Mouse (Mus musculus) right cerebral cortex, postnatal 4 days (tissue): ENCODE measurements at regions not wholly inside any gene's neighbourhood (a gene's known extent, or its start where the extent isn't known, plus 50 kb on each side); places are given as distances from the start of the nearest gene placed in this dataset.

ENCODE experiments used
- DNase-seq: peaks from one replicate; pipeline ENCODE4 v3.0.0-alpha.2; 2022

DNA sequence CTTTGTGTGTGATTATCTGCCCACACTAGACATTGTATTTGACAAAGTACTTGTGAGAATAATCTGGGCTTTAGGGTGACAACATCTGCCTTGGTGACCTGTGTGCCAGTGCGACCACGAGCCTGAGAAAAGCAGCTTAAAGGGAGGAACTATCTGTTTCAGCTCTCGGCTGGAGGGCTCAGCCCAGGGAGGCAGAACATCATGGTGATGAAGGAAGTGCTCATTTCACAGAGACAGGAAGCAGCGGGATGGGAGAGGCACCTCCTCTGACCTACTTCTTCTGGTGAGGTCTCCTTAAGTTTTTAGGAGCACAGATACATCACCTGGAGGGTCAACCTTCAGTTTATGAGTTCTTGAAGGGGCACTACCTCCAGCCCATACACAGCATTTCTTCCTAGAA is 89.8 kb downstream of the Kif26a start:
- DNase-seq = no peak

DNA sequence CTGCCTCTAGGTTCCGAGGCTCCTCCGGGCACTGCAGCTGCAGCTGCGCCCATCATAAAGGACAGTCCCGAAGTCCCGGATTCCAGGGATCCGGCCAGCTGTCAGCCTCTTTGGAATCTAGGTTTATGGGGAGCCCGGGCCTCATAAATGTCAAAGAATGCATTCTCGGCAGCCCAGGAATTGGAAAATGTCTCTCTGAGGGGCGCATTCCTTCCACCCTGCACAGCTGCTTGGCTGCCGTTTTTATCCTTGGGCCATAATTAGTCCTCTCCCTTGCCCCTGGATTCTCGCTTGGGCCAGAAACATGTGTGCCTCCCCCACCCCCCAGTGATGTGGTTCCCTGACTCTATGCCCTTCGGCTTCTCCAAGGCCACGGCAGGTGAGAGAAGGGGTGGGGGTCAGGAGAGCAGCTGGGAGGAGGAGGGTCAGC is 91.1 kb downstream of the Kif26a start:
- DNase-seq = no peak

DNA sequence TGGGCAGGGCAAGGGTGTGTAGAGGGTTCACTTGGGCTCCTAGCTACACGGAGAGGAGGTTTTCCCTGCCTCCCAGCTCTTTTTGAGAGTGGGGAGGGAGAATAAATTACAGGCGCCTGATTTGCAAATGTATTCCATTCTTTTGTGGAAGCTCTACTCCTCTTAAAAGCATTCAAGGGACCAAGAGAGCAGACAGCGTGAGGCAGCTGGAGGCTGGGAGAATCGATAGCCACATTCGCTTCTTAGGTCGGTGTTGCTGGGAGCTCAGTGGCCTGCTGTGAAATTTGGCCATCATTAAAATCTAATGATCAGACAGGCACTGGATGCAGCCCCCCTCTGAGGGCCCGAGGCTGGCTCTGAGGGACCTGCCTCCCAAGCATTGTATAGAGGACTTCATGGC is 92.8 kb downstream of the Kif26a start:
- DNase-seq = no peak

DNA sequence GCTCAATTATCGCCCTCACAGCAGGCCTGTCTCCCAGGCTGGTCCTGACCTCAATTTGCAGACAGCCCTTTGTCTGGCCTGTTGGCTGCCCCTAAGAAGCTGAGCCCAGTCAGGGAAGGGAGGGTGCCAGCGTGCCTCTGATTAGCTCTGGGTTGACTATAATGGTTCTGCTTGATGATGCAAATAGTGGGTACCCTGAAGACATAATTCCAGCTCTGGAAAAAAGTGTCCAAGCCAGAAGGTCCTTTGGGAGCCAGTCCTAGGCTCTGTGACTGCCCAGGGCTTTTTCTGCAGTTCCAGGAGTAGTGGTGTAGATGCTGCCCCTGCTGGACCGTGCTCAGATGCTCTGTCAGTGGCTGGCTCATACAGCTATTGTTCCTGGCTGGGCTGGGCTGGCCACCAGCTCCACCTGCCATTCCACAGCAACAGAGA is 95.7 kb downstream of the Kif26a start:
- no peak for DNase-seq

DNA sequence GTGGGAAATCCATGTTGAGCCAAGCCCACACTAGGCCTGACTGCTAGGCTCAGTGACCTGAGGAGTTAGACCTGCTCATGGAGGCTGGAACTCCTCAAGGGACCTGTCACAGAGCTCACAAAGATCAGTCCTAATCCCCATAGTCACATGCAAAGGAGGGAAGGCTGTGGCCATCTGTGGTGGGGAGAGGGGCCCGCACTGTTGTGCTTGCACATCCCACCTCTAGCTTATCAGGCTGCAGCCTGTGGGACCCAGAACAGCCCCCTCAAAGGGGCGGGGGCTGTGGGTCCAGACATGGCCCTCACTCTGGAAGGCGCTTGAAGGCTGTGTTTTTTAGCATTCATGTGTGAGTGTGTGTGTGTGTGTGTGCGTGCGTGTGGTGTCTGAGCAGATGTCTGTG is 97.2 kb downstream of the Kif26a start:
- DNase-seq = no peak

DNA sequence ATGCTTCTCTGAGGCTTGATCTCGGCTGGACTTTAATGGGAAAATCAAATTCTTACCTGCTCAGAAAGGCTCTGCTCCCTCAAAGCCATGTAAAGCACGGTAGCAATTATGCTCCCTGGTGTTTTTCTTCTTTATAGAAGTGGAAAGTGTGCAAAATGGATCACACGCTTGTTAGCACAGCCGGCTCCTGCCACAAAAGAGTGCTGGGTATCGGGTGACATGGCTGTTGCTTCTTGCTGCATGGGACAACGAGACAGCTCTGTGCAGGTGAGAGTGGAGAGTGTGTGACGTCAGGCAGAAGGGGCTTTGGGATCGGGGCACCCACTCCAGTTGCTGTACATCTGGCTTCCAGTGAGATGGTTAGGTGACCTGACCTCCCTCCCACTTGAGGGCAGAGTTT is 104.9 kb downstream of the Kif26a start:
- DNase-seq = no peak

DNA sequence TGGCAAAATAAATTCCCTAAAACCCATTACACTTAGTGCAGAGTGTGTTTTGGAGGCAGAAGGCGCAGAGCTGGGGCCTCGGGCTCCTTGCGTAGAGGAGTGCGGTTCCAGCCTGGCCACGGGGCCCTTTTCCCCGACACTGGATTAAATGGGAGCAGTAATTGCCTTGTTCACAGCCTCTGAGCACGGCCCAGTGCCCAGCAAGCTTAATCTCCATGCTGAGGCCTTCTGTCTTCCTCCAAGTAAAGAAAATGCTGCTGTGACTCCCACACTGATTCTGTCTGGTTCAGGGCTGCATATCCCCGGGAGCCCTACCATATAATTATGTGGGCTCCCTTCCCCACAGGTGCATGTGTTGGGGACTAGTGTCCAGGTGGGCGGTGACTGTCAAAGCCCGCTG is 107.5 kb downstream of the Kif26a start:
- no peak for DNase-seq

DNA sequence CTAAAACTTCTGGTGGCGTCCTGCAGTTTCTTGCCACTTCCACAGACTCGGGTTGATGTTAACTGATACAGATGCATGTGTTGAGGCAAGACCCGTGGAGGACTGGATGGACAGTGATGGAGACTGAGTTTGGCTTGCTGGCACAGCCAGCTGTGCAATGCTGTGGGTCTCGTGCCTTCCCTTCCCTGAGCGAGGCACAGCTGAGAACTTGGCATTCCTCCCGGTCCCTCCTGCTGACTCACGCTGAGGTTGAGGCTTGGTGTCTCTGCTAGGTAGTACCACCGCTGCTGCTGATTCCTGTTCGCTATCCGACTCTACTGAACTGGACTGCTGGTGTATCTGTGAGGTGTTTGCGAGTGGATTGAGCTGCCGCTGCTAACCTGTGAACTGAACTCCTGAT is 109.2 kb downstream of the Kif26a start:
- no peak for DNase-seq

DNA sequence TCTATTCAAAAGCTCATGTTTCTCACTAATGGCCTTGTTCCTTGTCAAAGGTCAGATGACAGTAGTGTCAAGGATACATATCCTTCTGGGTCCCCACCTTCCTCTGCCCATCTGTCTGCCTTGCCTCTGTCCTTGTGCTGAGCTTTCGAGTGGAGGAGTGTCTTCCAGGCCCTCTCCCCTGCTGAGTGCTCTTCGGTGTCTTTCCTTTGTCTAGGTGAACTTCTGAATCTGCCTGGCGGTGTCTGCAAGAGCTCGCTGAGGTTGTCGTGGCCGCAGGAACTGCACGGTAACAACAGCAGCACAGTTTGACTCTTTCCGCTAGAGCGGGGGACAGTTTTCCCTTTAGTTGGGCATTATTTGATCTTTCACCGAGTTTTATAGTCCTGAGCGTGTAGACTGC is 111.7 kb downstream of the Kif26a start:
- DNase-seq = no peak

DNA sequence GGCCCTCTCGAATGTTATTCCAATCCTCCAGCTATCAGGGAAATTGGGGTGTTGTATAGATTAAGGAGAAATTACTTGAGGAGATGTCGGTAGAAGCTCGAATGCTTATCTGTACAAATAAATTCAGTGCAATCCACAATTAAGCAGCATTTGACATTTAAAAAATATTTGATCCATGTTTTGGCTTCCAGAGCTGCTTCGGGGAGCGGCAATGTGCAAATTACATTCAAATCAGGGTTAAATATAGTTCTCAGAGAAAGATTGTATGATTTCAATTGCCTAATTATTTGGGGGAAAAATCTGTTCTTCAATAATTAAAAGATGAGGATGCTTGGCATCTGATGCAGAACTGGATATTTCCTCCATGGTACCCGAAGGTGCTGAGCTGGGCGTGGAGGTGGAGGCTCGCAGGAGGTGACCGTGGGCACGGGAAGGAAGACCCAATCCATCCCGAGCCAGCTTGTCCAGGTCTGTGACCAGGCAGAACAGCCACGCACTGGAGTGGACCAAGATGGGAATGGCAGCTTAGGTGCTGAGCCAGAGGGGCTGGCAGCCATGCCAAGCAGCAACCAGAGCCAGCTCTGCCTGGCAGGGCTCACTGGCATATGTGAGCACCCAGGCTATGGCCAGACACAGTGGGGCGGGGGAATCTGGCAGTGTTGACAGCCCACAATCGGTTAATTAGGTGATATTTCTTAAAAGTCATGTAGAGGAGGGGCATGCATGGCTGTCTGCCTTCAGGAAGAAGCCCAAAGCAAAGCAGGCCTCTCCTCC is 117.5 kb downstream of the Kif26a start:
- DNase-seq = peak; percentile 68

DNA sequence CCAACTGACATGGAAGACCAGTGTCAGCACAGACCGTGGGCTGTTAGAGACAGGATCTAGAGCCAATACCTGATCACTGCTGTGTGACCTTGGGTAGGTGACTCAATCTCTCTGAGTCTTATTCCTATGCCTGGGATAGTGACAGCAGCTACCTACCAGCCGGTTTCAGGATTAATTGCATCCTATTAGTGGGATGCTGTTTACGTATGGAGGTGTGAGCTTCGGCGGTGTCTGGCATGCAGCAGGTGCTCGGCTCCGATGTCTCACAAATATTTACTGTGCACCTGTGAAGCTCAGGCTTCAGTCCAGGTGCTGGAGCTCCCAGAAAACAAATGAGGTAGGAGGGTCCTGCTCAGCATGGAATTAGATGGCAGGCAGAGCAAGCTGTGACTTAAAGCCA is 118.2 kb downstream of the Kif26a start:
- DNase-seq = no peak

DNA sequence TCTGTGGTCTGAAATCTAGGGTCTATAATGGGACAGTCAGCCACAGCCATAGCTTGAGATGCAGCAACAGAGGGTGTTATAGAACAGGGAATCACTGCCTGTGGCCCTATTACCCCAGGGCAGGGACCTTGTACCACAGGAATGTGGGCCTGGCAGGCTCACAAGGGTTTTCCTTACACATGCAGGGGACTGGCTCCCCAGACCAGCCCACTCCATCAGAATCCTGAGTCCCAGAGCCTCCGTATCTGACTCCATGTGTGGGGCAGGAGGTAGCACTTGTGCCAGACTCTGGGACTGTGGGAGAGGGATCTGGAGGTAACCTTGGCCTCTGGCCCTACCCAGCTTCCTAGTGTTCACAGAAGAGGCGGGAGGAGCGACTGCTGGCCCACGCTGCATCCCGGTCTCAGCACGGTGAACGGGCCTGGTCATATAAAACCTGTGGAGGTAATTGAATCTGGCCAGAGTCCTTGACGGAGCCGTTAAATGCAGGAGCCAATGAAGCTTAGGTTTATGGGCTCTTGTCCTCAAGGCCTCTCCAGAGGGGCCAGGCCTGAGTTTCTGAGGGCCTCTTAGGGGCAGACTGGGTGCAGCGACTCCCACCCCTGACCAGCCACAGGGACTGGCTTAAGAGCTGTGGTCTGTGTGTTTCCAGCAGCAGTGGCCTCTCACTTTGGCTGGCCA is 119.4 kb downstream of the Kif26a start:
- DNase-seq = no peak

DNA sequence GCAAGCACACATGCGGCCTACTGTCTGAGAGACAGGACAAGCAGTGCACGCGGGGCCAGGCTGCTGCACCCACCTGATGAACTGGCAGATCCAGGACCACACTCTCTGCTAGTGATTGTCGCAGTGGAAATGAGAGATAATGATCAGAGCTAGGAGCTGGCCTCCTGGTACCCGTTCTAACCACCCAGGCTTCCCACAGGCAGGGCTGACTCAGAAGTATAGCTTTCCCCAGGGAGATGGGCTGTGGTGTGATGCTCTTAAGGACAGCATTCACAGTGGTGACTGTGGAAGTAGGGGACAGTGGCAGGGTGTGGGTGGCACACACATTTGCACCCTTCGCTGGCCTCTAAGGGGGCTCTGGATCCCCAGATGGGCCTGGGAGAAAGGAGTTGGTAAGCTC is 128.0 kb downstream of the Kif26a start:
- DNase-seq = no peak

DNA sequence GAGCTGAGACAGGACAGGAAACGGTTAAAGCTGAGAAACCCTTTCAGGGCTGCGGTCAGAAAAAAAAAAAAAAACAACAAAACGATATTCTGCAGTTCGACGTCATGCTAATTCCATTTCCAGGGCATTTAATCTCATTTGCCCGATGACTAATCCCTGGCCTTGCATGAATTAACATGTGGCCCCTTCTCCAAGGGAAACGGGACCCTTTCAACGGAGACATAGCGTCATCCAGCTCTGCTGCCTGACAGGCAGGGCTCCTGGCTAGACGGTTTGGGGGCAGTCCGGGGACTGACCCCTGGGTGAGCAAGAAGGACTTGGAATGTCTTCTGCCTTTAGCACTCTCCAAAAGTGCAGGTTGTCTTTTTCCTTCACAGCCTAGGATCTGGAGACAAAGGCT is 128.7 kb downstream of the Kif26a start:
- no peak for DNase-seq

DNA sequence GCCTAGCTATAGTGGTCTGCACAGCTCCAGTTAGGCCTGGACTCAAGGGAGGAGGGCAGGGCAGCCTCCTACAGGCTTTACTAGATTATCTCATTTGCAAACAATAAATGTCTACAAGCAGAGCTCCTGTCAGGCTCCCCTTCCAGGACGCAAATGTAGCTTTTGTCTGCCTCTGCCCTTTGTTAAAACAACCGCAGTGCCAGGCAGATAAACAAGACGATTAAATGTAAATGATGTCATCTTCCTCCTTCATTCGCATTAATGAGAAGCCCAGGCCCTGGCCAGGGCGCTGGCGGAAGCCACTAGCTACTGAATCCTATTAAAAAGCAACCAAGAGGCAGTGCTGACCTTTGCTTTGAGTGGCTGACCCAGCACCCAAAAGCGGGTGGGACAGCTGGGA is 130.6 kb downstream of the Kif26a start:
- DNase-seq = no peak

DNA sequence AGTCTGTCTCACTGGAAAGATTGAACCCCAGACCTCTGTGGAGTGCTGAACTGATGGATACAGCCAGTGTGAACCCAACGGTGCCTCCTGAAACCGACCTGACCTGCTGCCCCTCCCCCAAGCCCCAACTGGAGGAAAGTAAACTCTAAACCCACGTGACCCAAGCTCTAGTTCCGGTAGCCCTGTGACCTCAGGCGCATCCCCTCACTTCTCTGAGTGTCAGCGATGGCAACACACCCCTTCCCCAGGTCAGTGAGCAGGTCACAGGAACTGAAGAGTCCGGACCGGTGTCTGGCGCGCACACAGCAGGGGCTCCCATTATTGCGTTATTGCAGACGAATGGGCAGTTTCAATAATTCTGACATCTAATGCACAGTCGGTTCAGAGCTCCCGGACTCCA is 131.5 kb downstream of the Kif26a start:
- no peak for DNase-seq

DNA sequence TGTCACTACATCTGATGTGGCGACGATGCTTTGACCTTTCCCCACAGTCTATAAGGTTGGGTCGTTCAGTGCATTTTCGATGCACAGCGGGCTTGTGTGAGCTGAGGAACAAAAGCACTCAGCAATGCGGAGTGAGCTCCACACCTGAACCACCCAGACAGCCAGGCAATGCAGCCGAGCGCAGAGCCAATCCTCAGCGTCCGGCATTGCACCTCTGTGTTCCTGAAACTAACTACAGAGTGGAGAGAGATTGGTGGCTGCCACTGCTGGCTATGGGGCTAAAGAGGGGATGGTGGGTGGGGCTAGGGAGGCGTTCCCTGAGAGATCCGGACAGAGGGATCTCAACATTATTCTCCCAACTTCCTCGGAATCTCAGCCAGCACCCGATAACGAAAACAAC is 139.1 kb downstream of the Kif26a start:
- DNase-seq = no peak

DNA sequence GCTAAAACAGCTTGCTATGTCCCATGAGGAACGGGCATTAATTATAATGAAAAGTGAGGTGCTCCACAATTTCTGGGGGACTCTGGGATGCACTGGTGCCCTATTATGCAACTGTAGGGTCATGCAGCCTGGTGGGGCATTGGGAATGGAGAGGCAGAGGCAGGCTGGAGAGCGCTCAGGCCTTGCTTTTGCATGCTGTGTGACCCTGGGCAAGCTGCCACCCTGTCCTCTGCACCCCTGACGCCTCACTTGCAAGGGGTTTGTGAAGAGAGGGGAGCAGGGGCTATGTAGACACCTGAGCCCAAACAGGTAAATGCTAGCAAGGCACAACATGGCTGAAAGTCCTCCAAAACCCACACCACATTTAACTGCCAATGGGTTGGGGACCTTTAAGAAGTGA is 142.8 kb downstream of the Kif26a start:
- no peak for DNase-seq

DNA sequence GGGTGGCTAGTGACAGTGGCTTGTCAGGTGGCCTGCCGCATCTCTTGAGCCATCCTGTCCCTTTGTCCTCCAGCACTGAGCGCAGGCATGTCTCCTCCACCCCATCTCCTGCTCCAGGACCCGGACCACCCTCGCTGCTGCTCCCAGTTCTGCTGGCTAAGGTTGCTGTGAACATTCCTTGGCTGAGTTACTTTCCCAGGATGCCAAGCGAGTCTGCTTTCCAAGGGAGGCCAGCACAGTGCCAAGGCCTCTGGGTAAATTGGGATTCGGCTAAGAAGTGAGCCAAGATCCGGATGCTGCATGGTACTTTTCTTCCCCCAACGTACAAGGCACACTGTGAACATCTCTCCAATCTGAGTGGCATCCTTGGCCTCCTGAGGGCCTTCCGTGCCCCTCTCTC is 144.3 kb downstream of the Kif26a start:
- peak; percentile 47 for DNase-seq

DNA sequence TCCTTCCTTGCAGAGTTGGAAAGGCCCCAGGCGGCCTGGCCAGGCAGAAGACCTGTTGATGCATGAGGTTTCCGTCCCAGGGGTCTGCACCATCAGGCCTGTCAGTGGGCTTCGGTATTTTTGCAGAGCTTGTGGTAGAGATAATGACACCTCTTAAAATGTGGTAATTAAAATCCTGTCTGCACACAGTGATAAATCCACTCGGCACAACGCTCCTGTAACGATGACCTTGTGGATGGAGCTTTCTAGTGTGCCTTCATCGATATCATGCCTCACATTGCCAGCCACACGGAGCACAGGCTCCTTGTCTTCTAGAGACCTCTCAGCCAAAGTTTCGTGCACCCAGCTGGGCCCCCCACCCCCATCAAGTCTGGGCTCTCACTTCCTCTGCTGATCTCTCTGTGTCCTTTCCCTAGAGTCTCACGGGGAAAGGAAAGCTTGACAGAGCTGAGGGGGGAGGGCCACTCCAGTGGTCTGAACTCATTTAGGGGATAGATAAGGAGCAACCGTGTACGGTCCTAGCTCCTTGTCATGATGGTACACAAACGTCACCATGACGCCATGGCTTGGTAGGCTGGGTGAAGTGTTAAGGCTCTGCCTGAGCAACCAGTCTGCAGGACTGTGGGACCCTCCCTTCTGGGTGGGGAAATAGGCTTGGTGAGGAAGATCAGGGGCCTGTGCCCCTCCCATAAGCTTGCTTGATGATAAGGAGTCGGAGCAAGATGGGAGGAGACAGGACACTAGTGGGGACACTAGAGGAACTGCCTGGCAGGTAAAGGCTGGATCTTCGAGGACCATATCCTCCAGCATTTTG is 145.9 kb downstream of the Kif26a start:
- DNase-seq = no peak

DNA sequence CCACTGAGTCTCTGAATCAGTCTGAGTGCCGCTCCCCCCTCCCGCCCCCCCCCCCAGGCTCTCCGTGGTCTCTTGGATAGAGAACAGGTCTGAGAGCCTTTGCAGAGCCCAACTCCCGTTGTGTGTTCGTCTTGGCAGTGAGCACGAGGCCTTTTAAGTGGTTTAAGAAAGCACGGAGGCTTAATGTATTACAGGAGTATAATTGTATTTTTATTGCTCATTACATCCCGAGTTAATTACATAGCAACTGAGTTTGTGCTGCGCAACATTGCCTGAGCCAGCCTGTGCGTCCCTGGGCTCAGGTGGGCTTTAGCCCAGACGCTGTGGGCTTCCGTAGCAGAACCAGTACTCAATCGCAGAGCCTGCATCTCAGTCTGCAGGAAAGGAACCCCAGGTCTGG is 147.1 kb downstream of the Kif26a start:
- no peak for DNase-seq

DNA sequence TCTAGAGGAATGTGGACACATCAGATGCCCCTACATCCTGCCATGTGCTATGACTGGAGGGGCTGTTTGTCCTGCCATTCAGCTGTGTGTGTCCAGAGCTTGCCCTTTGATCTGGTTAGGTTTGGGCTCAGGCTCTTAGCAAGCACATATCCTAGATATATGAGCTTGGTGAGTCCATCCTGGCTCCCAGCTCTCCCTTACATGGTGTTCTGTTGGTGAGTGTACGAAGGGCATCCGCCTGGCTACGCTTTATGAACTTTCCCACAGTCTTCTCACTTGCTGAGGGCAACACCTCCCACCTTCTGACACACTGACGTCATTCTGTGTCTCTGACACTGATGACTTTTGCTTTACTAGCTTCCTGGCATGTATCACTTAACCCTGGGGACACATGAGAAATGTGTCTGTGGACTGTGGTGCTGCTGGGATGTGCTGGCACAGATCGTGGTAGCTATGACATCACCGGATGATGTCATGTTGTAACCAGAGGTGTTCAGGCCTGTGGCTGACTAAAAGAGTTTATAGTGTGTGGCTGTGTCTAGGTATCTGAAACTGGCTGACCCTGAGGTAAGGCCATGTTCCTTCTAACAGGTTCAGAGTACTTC is 149.4 kb downstream of the Kif26a start:
- no peak for DNase-seq

DNA sequence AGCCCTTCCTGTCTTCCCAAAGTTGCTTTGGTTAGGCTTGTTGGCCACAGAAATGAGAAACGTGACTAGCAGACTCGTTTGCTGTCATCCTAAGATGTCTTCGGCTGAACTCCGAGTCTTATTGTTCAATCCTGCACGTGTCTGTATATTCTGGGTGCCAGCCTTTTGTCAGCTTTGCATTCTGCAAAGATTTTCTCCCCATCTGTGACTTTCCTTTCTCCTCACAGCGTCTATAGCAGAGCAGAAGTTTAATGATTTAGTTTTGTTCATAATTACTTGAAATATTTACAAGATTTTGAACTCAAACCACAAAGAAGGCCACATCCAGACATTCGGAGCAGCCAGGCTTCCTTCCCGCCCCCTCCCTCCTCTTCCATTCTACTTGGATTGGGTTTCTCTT is 152.5 kb downstream of the Kif26a start:
- no peak for DNase-seq

DNA sequence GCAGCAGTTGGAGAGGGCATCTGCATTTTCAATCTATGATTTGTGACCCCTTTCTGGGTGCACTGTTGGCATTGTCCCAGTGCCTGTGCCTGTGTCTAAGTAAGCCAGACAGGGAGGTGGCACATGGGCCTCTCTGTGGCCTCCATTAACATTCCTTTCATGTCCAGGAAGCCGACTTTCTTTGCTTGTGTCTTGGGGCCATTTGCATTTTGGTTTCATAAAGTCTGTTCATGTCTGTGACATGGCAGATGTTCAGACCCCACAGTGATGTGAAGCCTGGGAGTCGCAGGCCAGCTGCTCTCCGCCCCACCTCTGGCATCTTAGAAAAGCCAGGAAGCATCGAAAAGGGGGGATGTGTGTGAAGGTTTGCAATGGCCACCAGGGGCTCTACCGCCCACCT is 153.1 kb downstream of the Kif26a start:
- DNase-seq = no peak
